Mouse (Mus musculus): ENCODE data around the gene Fap. TPM values are rescaled to one million over a fixed set of nuclear protein-coding genes. Genes with fewer than 3 reads are reported as not detected.

Fap gene
- polyA plus RNA-seq, 1 experiment from 2014 or later = 0.61 TPM

- H3K4me1 ChIP-seq (ENCODE audit: control insufficient read depth, insufficient read depth, low read length) = no peaks in the 10 kb centered on the region
- H3K9ac ChIP-seq (ENCODE audit: low read length) = no peak overlapping the region
- no peak overlapping the region for H3K4me3 ChIP-seq (ENCODE audit: low read depth, low read length)
- no peaks in the 10 kb centered on the region for H3K9me3 ChIP-seq (replicated peaks; ENCODE audit: control insufficient read depth, low read length)
- no peak for ATAC-seq
- no peaks in the 10 kb centered on the region for H3K27me3 ChIP-seq (replicated peaks; ENCODE audit: control insufficient read depth, insufficient read depth, low read length)
- 92% methylated on average over 3 of the region's 3 CpGs for WGBS
- no peak for DNase-seq (ENCODE audit: low spot score)
- H3K4me2 ChIP-seq (ENCODE audit: low read length) = no peak overlapping the region
- no peaks in the 10 kb centered on the region for H3K36me3 ChIP-seq (ENCODE audit: control insufficient read depth, insufficient read depth, low read length)
- no peak overlapping the region for H3K27ac ChIP-seq (ENCODE audit: low read depth, low read length)
These were observed 17.7 kb upstream of the Fap start for GRCm38 (mm10) chr2:62591555-62591954.

GRCm38 (mm10) chr2:62589333-62589732 lies 15.5 kb upstream of the Fap start:
- H3K9me3 ChIP-seq (replicated peaks; ENCODE audit: control insufficient read depth, low read length) = no peaks in the 10 kb centered on the region
- 88% methylated on average over 4 of the region's 4 CpGs for WGBS
- DNase-seq (ENCODE audit: low spot score) (no peak), ATAC-seq (no peak)
- H3K4me2 ChIP-seq (ENCODE audit: low read length) = no peak overlapping the region
- H3K9ac ChIP-seq (ENCODE audit: low read length) = no peak overlapping the region
- no peak overlapping the region for H3K27ac ChIP-seq (ENCODE audit: low read depth, low read length)
- H3K27me3 ChIP-seq (replicated peaks; ENCODE audit: control insufficient read depth, insufficient read depth, low read length) = no peaks in the 10 kb centered on the region
- H3K36me3 ChIP-seq (ENCODE audit: control insufficient read depth, insufficient read depth, low read length) = no peaks in the 10 kb centered on the region
- H3K4me3 ChIP-seq (ENCODE audit: low read depth, low read length) = no peak overlapping the region
- no peaks in the 10 kb centered on the region for H3K4me1 ChIP-seq (ENCODE audit: control insufficient read depth, insufficient read depth, low read length)

GRCm38 (mm10) chr2:62585769-62586168 lies 11.9 kb upstream of the Fap start:
- Histone ChIP-seq H3K4me2 (ENCODE audit: low read length) (no peak overlapping the region), H3K36me3 (ENCODE audit: control insufficient read depth, insufficient read depth, low read length) (no peaks in the 10 kb centered on the region), H3K4me1 (ENCODE audit: control insufficient read depth, insufficient read depth, low read length) (no peaks in the 10 kb centered on the region), H3K9me3 (replicated peaks; ENCODE audit: control insufficient read depth, low read length) (no peaks in the 10 kb centered on the region), H3K4me3 (ENCODE audit: low read depth, low read length) (no peak overlapping the region), H3K27ac (ENCODE audit: low read depth, low read length) (no peak overlapping the region), H3K27me3 (replicated peaks; ENCODE audit: control insufficient read depth, insufficient read depth, low read length) (no peaks in the 10 kb centered on the region), H3K9ac (ENCODE audit: low read length) (no peak overlapping the region)
- ATAC-seq = no peak
- 92% methylated on average over 5 of the region's 5 CpGs for WGBS
- DNase-seq (ENCODE audit: low spot score) = no peak

- Histone ChIP-seq H3K4me3 (ENCODE audit: low read depth, low read length) (no peak overlapping the region), H3K4me1 (ENCODE audit: control insufficient read depth, insufficient read depth, low read length) (no peaks in the 10 kb centered on the region), H3K27ac (ENCODE audit: low read depth, low read length) (no peak overlapping the region), H3K36me3 (ENCODE audit: control insufficient read depth, insufficient read depth, low read length) (no peaks in the 10 kb centered on the region), H3K9me3 (replicated peaks; ENCODE audit: control insufficient read depth, low read length) (no peaks in the 10 kb centered on the region), H3K4me2 (ENCODE audit: low read length) (no peak overlapping the region), H3K27me3 (replicated peaks; ENCODE audit: control insufficient read depth, insufficient read depth, low read length) (no peaks in the 10 kb centered on the region), H3K9ac (ENCODE audit: low read length) (no peak overlapping the region)
- DNase-seq (ENCODE audit: low spot score) (no peak), ATAC-seq (no peak)
- 82% methylated on average over 3 of the region's 3 CpGs for WGBS
These were observed 1.1 kb upstream of the Fap start for GRCm38 (mm10) chr2:62574962-62575361.

- Histone ChIP-seq H3K9me3 (replicated peaks; ENCODE audit: control insufficient read depth, low read length) (no peaks in the 10 kb centered on the region), H3K36me3 (ENCODE audit: control insufficient read depth, insufficient read depth, low read length) (no peaks in the 10 kb centered on the region), H3K27ac (ENCODE audit: low read depth, low read length) (no peak overlapping the region), H3K27me3 (replicated peaks; ENCODE audit: control insufficient read depth, insufficient read depth, low read length) (no peaks in the 10 kb centered on the region), H3K4me1 (ENCODE audit: control insufficient read depth, insufficient read depth, low read length) (no peaks in the 10 kb centered on the region), H3K9ac (ENCODE audit: low read length) (no peak overlapping the region), H3K4me3 (ENCODE audit: low read depth, low read length) (no peak overlapping the region), H3K4me2 (ENCODE audit: low read length) (no peak overlapping the region)
- WGBS = 81% methylated on average over 7 of the region's 7 CpGs
- no peak for DNase-seq (ENCODE audit: low spot score)
- ATAC-seq = no peak
These were observed 375 bp upstream of the Fap start for GRCm38 (mm10) chr2:62574250-62574649.

- H3K4me3 ChIP-seq (ENCODE audit: low read depth, low read length) = no peak overlapping the region
- H3K9ac ChIP-seq (ENCODE audit: low read length) = no peak overlapping the region
- H3K36me3 ChIP-seq (ENCODE audit: control insufficient read depth, insufficient read depth, low read length) = no peaks in the 10 kb centered on the region
- WGBS = 88% methylated on average over 10 of the region's 10 CpGs
- no peaks in the 10 kb centered on the region for H3K9me3 ChIP-seq (replicated peaks; ENCODE audit: control insufficient read depth, low read length)
- DNase-seq (ENCODE audit: low spot score) (no peak), ATAC-seq (no peak)
- H3K4me1 ChIP-seq (ENCODE audit: control insufficient read depth, insufficient read depth, low read length) = no peaks in the 10 kb centered on the region
- no peak overlapping the region for H3K4me2 ChIP-seq (ENCODE audit: low read length)
- no peaks in the 10 kb centered on the region for H3K27me3 ChIP-seq (replicated peaks; ENCODE audit: control insufficient read depth, insufficient read depth, low read length)
- no peak overlapping the region for H3K27ac ChIP-seq (ENCODE audit: low read depth, low read length)
These were observed 649 bp downstream of the Fap start for GRCm38 (mm10) chr2:62573099-62573752.

- Histone ChIP-seq H3K4me1 (ENCODE audit: control insufficient read depth, insufficient read depth, low read length) (no peaks in the 10 kb centered on the region), H3K27me3 (replicated peaks; ENCODE audit: control insufficient read depth, insufficient read depth, low read length) (no peaks in the 10 kb centered on the region), H3K4me3 (ENCODE audit: low read depth, low read length) (no peak overlapping the region), H3K9ac (ENCODE audit: low read length) (no peak overlapping the region), H3K9me3 (replicated peaks; ENCODE audit: control insufficient read depth, low read length) (no peaks in the 10 kb centered on the region), H3K4me2 (ENCODE audit: low read length) (no peak overlapping the region), H3K27ac (ENCODE audit: low read depth, low read length) (no peak overlapping the region), H3K36me3 (ENCODE audit: control insufficient read depth, insufficient read depth, low read length) (no peaks in the 10 kb centered on the region)
- 95% methylated on average over 1 of the region's 1 CpGs for WGBS
- DNase-seq (ENCODE audit: low spot score) (no peak), ATAC-seq (no peak)
These were observed 9.2 kb downstream of the Fap start for GRCm38 (mm10) chr2:62564687-62565086.

GRCm38 (mm10) chr2:62562661-62563485 lies 11.0 kb downstream of the Fap start:
- H3K4me1 ChIP-seq (ENCODE audit: control insufficient read depth, insufficient read depth, low read length) = no peaks in the 10 kb centered on the region
- H3K27me3 ChIP-seq (replicated peaks; ENCODE audit: control insufficient read depth, insufficient read depth, low read length) = no peaks in the 10 kb centered on the region
- no peaks in the 10 kb centered on the region for H3K36me3 ChIP-seq (ENCODE audit: control insufficient read depth, insufficient read depth, low read length)
- no peak overlapping the region for H3K4me2 ChIP-seq (ENCODE audit: low read length)
- H3K4me3 ChIP-seq (ENCODE audit: low read depth, low read length) = no peak overlapping the region
- WGBS = 59% methylated on average over 5 of the region's 5 CpGs
- DNase-seq (ENCODE audit: low spot score) (no peak), ATAC-seq (no peak)
- no peak overlapping the region for H3K9ac ChIP-seq (ENCODE audit: low read length)
- H3K27ac ChIP-seq (ENCODE audit: low read depth, low read length) = no peak overlapping the region
- no peaks in the 10 kb centered on the region for H3K9me3 ChIP-seq (replicated peaks; ENCODE audit: control insufficient read depth, low read length)

GRCm38 (mm10) chr2:62557417-62557816 lies 16.5 kb downstream of the Fap start:
- H3K9me3 ChIP-seq (replicated peaks; ENCODE audit: control insufficient read depth, low read length) = no peaks in the 10 kb centered on the region; the same call in 1 of the 2 replicates
- H3K4me3 ChIP-seq (ENCODE audit: low read depth, low read length) = no peak overlapping the region
- DNase-seq (ENCODE audit: low spot score) = no peak
- H3K4me2 ChIP-seq (ENCODE audit: low read length) = no peak overlapping the region
- ATAC-seq = no peak
- WGBS = 73% methylated on average over 2 of the region's 2 CpGs
- H3K4me1 ChIP-seq (ENCODE audit: control insufficient read depth, insufficient read depth, low read length) = no peaks in the 10 kb centered on the region
- H3K27me3 ChIP-seq (replicated peaks; ENCODE audit: control insufficient read depth, insufficient read depth, low read length) = no peaks in the 10 kb centered on the region
- H3K9ac ChIP-seq (ENCODE audit: low read length) = no peak overlapping the region
- H3K27ac ChIP-seq (ENCODE audit: low read depth, low read length) = no peak overlapping the region
- no peaks in the 10 kb centered on the region for H3K36me3 ChIP-seq (ENCODE audit: control insufficient read depth, insufficient read depth, low read length)
